Mouse (Mus musculus): ENCODE results near the gene Ppp1r14a. TPM values are rescaled to one million over a fixed set of nuclear protein-coding genes. Genes with fewer than 3 reads are reported as not detected.
A peak's percentile ranks its signal among the peaks of the same experiment; 100 is the strongest.

Gene Ppp1r14a
- total and polyA plus RNA-seq, 3 experiments = 3.8 to 7.1 TPM; not detected in 1

DNA sequence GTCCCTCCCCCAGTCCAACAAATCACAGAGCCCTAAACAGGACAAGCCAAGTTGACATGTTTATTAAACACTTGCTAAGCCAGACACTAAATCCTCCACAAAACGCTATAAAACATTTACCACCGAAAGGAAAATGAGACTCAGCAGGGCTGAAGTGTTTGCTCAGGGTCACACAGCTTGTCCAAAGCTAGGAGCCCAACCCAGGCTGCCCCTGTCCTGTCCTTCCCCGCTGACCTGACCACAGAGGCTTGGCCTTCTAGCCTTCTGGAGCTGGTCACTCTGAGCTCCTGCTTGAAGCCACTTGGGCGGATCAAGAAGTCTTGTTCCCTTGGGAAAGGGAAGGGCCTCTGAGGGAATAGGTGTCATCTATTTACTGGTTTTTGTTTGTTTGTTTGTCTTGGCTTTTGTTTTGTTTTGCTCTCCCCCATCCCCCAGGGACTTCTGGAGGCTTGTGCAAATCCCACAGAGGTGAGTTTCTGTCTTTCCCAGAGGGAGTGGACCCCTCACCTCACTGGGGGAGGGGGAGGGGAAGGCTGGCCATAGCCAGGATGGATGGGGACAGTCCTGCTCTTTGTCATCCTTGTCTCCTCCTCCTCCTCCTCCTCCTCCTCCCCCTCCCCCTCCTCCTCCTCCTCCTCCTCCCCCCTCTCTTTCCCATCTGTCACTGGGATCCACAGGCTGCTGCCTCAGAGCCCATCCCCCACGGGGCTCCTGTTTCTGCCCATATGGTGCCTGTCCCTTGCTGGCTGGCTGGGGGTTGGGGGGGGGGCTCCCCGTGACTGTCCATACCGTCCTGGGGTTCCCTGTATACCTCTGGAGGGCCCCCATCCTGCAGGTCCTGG, 2.7 kb downstream of the Ppp1r14a start:
- no peak for DNase-seq (ENCODE audit: low read depth, low spot score)
- Histone ChIP-seq H3K4me3 (ENCODE audit: control insufficient read depth in 1 of 2, insufficient read depth in 1 of 2, low read depth in 2 of 2, low read length in 2 of 2) (no peak overlapping the region), H3K9ac (ENCODE audit: control insufficient read depth, low read depth, low read length, poor library complexity, severe bottlenecking) (no peak overlapping the region), H3K9me3 (replicated peaks; ENCODE audit: insufficient read depth, low read length) (no peaks in the 10 kb centered on the region), H3K27me3 (ENCODE audit: control insufficient read depth in 1 of 2, insufficient read depth in 2 of 2, low read length in 2 of 2) (no peaks in the 10 kb centered on the region), H3K4me1 (ENCODE audit: control insufficient read depth in 1 of 2, insufficient read depth in 2 of 2, low read length in 2 of 2) (peaks cover 5 to 12% of the 10 kb centered on the region in 2 experiments; a peak in 1 of 4 replicates), H3K79me2 (ENCODE audit: control insufficient read depth, insufficient read depth, low read length, poor library complexity) (no peaks in the 10 kb centered on the region), H3K36me3 (ENCODE audit: control insufficient read depth in 1 of 2, insufficient read depth in 2 of 2, low read length in 2 of 2) (no peaks in the 10 kb centered on the region; a peak in 1 of 4 replicates), H3K27ac (ENCODE audit: control insufficient read depth, low read depth, low read length) (no peak overlapping the region)
- TF ChIP-seq USF1 (IDR thresholded peaks at IDR 0.05; ENCODE audit: low read depth, low read length) = no peak

- DNase-seq (ENCODE audit: low read depth, low spot score) = peak; percentile 76
- Histone ChIP-seq H3K4me3 (ENCODE audit: control insufficient read depth in 1 of 2, insufficient read depth in 1 of 2, low read depth in 2 of 2, low read length in 2 of 2) (no peak overlapping the region), H3K4me1 (ENCODE audit: control insufficient read depth in 1 of 2, insufficient read depth in 2 of 2, low read length in 2 of 2) (peaks cover 5 to 12% of the 10 kb centered on the region in 2 experiments; a peak in 1 of 4 replicates), H3K79me2 (ENCODE audit: control insufficient read depth, insufficient read depth, low read length, poor library complexity) (no peaks in the 10 kb centered on the region), H3K9ac (ENCODE audit: control insufficient read depth, low read depth, low read length, poor library complexity, severe bottlenecking) (no peak overlapping the region), H3K27ac (ENCODE audit: control insufficient read depth, low read depth, low read length) (no peak overlapping the region), H3K36me3 (ENCODE audit: control insufficient read depth in 1 of 2, insufficient read depth in 2 of 2, low read length in 2 of 2) (no peaks in the 10 kb centered on the region; a peak in 1 of 4 replicates), H3K27me3 (ENCODE audit: control insufficient read depth in 1 of 2, insufficient read depth in 2 of 2, low read length in 2 of 2) (no peaks in the 10 kb centered on the region), H3K9me3 (replicated peaks; ENCODE audit: insufficient read depth, low read length) (no peaks in the 10 kb centered on the region)
- TF ChIP-seq KAT2A (conservative IDR thresholded peaks at IDR 0.05; ENCODE audit: low read depth, low read length) (no peak), EP300 (IDR thresholded peaks at IDR 0.05; ENCODE audit: low read depth in 1 of 2, low read length in 2 of 2) (0 out of 4 replicates have a peak, but pooled peaks of 1 of the 2 experiments have one; percentile 43), CHD1 (IDR thresholded peaks at IDR 0.05; ENCODE audit: low read depth, low read length) (no peak), MXI1 (IDR thresholded peaks at IDR 0.05; ENCODE audit: low read depth, low read length) (no peak), JUND (IDR thresholded peaks at IDR 0.05; ENCODE audit: low read depth, low read length) (no peak), TAL1 (IDR thresholded peaks at IDR 0.05; ENCODE audit: low read length) (no peak), TBP (IDR thresholded peaks at IDR 0.05; ENCODE audit: low read depth, low read length) (no peak), CHD2 (IDR thresholded peaks at IDR 0.05; ENCODE audit: low read length) (0 out of 2 replicates have a peak, but pooled peaks have one; percentile 16), MEF2A (IDR thresholded peaks at IDR 0.05; ENCODE audit: extremely low read depth, insufficient replicate concordance, low read depth, low read length, poor library complexity, severe bottlenecking) (no peak), ETS1 (IDR thresholded peaks at IDR 0.05; ENCODE audit: low read depth, low read length) (peak; percentile 30; the same call in 1 of the 2 replicates), POLR2AphosphoS5 (IDR thresholded peaks at IDR 0.05; ENCODE audit: borderline replicate concordance, low read depth, low read length) (no peak), GATA1 (IDR thresholded peaks at IDR 0.05; ENCODE audit: low read depth, low read length) (peak; percentile 49), USF2 (IDR thresholded peaks at IDR 0.05; ENCODE audit: borderline replicate concordance in 1 of 2, insufficient read depth in 1 of 2, low read depth in 1 of 2, low read length in 2 of 2) (no peak), SIN3A (IDR thresholded peaks at IDR 0.05; ENCODE audit: low read length) (0 out of 2 replicates have a peak, but pooled peaks have one; percentile 25), RCOR1 (IDR thresholded peaks at IDR 0.05; ENCODE audit: low read depth, low read length) (0 out of 2 replicates have a peak, but pooled peaks have one; percentile 34), ZKSCAN1 (IDR thresholded peaks at IDR 0.05; ENCODE audit: low read depth, low read length) (no peak), CTCF (IDR thresholded peaks at IDR 0.05 in 2 of 3, conservative IDR thresholded peaks at IDR 0.05 in 1 of 3; ENCODE audit: control insufficient read depth in 1 of 3, insufficient read depth in 1 of 3, low read depth in 2 of 3, low read length in 3 of 3, poor library complexity in 1 of 3, severe bottlenecking in 1 of 3) (no peak), TCF12 (IDR thresholded peaks at IDR 0.05; ENCODE audit: low read depth, low read length) (no peak), MAZ (IDR thresholded peaks at IDR 0.05; ENCODE audit: low read depth, low read length) (0 out of 2 replicates have a peak, but pooled peaks have one; percentile 59), SMC3 (IDR thresholded peaks at IDR 0.05; ENCODE audit: low read depth, low read length) (peak; percentile 17; the same call in 1 of the 2 replicates), ZNF384 (IDR thresholded peaks at IDR 0.05; ENCODE audit: low read depth, low read length) (no peak), ELF1 (IDR thresholded peaks at IDR 0.05; ENCODE audit: low read depth, low read length) (no peak), MAX (IDR thresholded peaks at IDR 0.05; ENCODE audit: low read length) (no peak), ZMIZ1 (IDR thresholded peaks at IDR 0.05; ENCODE audit: low read depth, low read length) (no peak), E2F4 (IDR thresholded peaks at IDR 0.05; ENCODE audit: borderline replicate concordance, low read depth, low read length) (no peak), MYB (IDR thresholded peaks at IDR 0.05; ENCODE audit: low read depth, low read length) (no peak), POLR2A (IDR thresholded peaks at IDR 0.05; ENCODE audit: control insufficient read depth in 1 of 2, insufficient read depth in 1 of 2, low read depth in 1 of 2, low read length in 2 of 2, poor library complexity in 1 of 2) (no peak), MAFK (IDR thresholded peaks at IDR 0.05; ENCODE audit: borderline replicate concordance, low read depth, low read length) (no peak)
These were observed 3.5 kb downstream of the Ppp1r14a start for GRCm38 (mm10) chr7:29292458-29293098.

Measured in MEL (cell line).